In the genomic region with DNA sequence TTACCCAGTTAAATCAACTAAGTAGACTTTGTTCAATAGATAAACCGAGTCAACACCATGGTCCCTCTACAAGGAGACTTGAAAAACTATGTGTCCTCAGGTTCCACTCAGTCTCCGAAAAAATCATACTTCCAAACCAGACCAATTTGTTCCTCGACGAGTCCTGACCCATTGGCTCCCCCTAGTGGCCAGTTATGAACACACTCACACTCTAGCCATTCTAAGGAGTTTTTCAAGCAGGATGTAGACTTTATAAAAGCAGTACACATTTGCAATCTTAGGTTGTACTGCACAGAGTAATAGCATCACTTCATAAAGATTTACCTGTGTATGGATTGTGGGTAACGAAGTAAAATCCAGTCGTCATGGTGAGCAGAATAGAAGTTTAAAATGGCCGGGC, we compare ENCODE assay signal across 8 mouse cellular contexts.
DNase-seq lines count a peak whose midpoint lies in the region; ATAC-seq and TF ChIP-seq lines count a peak whose summit lies in the region.

No protein-coding gene starts in this region.

- H3K4me3 ChIP-seq in spleen, adult 2 months (ENCODE audit: extremely low read depth, insufficient read depth, insufficient read length): no peak overlapping the region
- no peak overlapping the region for H3K4me3 ChIP-seq in kidney, postnatal 0 days (replicated peaks; ENCODE audit: low read depth, low read length)
- H3K4me3 ChIP-seq in liver, postnatal 0 days (ENCODE audit: low read depth, low read length): no peak overlapping the region

- no peaks in the 10 kb centered on the region for H3K9me3 ChIP-seq in kidney, postnatal 0 days (replicated peaks; ENCODE audit: low read length)
- H3K9me3 ChIP-seq in liver, postnatal 0 days (ENCODE audit: low read length): no peaks in the 10 kb centered on the region

- no peak overlapping the region for H3K4me2 ChIP-seq in kidney, postnatal 0 days (ENCODE audit: low read length)
- no peak overlapping the region for H3K4me2 ChIP-seq in liver, postnatal 0 days (ENCODE audit: low read depth, low read length)

- 29% methylated on average over 7 of the region's 7 CpGs for WGBS in spleen, adult 2 months
- 23% methylated on average over 7 of the region's 7 CpGs for WGBS in kidney, postnatal 0 days
- 24% methylated on average over 7 of the region's 7 CpGs for WGBS in liver, postnatal 0 days (ENCODE audit: insufficient replicate concordance)

- no peak overlapping the region for H3K9ac ChIP-seq in kidney, postnatal 0 days (ENCODE audit: low read depth, low read length)
- no peak overlapping the region for H3K9ac ChIP-seq in liver, postnatal 0 days (replicated peaks)

- no peaks in the 10 kb centered on the region for H3K4me1 ChIP-seq in spleen, adult 2 months (ENCODE audit: control insufficient read depth, insufficient read depth, insufficient read length)
- H3K4me1 ChIP-seq in kidney, postnatal 0 days (replicated peaks; ENCODE audit: insufficient read depth, low read length): no peaks in the 10 kb centered on the region
- no peaks in the 10 kb centered on the region for H3K4me1 ChIP-seq in liver, postnatal 0 days (ENCODE audit: insufficient read depth)

- H3K27ac ChIP-seq in spleen, adult 2 months (ENCODE audit: insufficient read depth, low read length): no peak overlapping the region
- H3K27ac ChIP-seq in kidney, postnatal 0 days: no peak overlapping the region
- H3K27ac ChIP-seq in liver, postnatal 0 days (ENCODE audit: low read depth): no peak overlapping the region

- H3K27me3 ChIP-seq in spleen, adult 2 months (ENCODE audit: control insufficient read depth, insufficient read depth, low read length): no peaks in the 10 kb centered on the region
- 0 out of 2 replicates have a peak, but pooled peaks cover 4% of the 10 kb centered on the region for H3K27me3 ChIP-seq in kidney, postnatal 0 days (ENCODE audit: insufficient read depth, low read length)
- no peaks in the 10 kb centered on the region for H3K27me3 ChIP-seq in liver, postnatal 0 days (ENCODE audit: insufficient read depth, low read length)

- TF ChIP-seq POLR2A in spleen, adult 2 months (IDR thresholded peaks at IDR 0.05; ENCODE audit: low read depth, low read length): no peak

- peak; percentile 47; the same call in 1 of the 2 replicates for TF ChIP-seq CTCF in spleen, adult 2 months (IDR thresholded peaks at IDR 0.05; ENCODE audit: extremely low read depth, insufficient read depth, insufficient read length, insufficient replicate concordance)
- peak; percentile 98 for TF ChIP-seq CTCF in kidney, postnatal 0 days (IDR thresholded peaks at IDR 0.05; ENCODE audit: low read depth)
- peak; percentile 94 for TF ChIP-seq CTCF in liver, postnatal 0 days (IDR thresholded peaks at IDR 0.05; ENCODE audit: low read depth)

- peak; percentile 9 to 34 for DNase-seq in spleen, adult 2 months (ENCODE audit: low read depth in 1 of 2, low spot score in 2 of 2)
- DNase-seq in spleen, adult 12 weeks (ENCODE audit: low spot score): no peak
- DNase-seq in brain, adult 2 months (ENCODE audit: low read depth, low spot score): peak; percentile 83
- DNase-seq in fibroblast of lung, adult 2 months (ENCODE audit: low read depth): peak; percentile 49
- peak; percentile 93 for DNase-seq in kidney, postnatal 0 days (ENCODE audit: low spot score)
- DNase-seq in liver, postnatal 0 days: peak; percentile 71
- peak; percentile 75 to 78 for DNase-seq in right cerebral cortex, adult 2 months (ENCODE audit: low spot score in 2 of 2)

- no peaks in the 10 kb centered on the region for H3K36me3 ChIP-seq in spleen, adult 2 months (ENCODE audit: control insufficient read depth, insufficient read depth, low read length)
- no peaks in the 10 kb centered on the region for H3K36me3 ChIP-seq in kidney, postnatal 0 days (ENCODE audit: insufficient read depth, low read length)
- no peaks in the 10 kb centered on the region for H3K36me3 ChIP-seq in liver, postnatal 0 days (replicated peaks; ENCODE audit: insufficient read depth, low read length)

- TF ChIP-seq EP300 in liver, postnatal 0 days (IDR thresholded peaks at IDR 0.05; ENCODE audit: low read depth): no peak

- no peak for ATAC-seq in kidney, postnatal 0 days (replicated peaks; ENCODE audit: low FRiP score, low read depth)
- ATAC-seq in liver, postnatal 0 days: no peak
- no peak for ATAC-seq in megakaryocyte, adult 5-6 weeks (ENCODE audit: poor library complexity, severe bottlenecking)

Comparison
In these comparisons a context has a peak if more than half of its experiments do, and no peak if none do; other contexts are left out.
1. CTCF ChIP-seq: peak in every context shown above with its lines; median percentile 98 in kidney, postnatal 0 days; 94 in liver, postnatal 0 days; 47 in spleen, adult 2 months.